Mouse (Mus musculus) G1E (cell line): Measurements from ENCODE around the gene Slc44a2.

Experiments
- CTCF ChIP-seq: IDR thresholded peaks from 2 replicates; pipeline ENCODE4 v1.5.1; 2012; ENCODE audit warnings: low read depth, low read length, inconsistent platforms, mixed read lengths
- GATA1 ChIP-seq: IDR thresholded peaks from 2 replicates; pipeline ENCODE4 v1.6.1; 2012; ENCODE audit warnings: borderline replicate concordance, low read length, inconsistent platforms, mixed read lengths
- GATA2 ChIP-seq: IDR thresholded peaks from 2 replicates; pipeline ENCODE4 v1.6.1; 2012; ENCODE audit warnings: low read depth, low read length, inconsistent platforms, borderline replicate concordance
- TAL1 ChIP-seq: conservative IDR thresholded peaks from 2 replicates; pipeline ENCODE4 v1.6.1; 2012; ENCODE audit warnings: low read depth, low read length, inconsistent platforms, mixed read lengths

- TF ChIP-seq CTCF (no peak), TAL1 (no peak), GATA1 (no peak), GATA2 (no peak)
Measured at GRCm38 (mm10) chr9:21305065-21305464, 15.4 kb upstream of the Slc44a2 start.
